Mouse (Mus musculus) ES-Bruce4 (cell line): ENCODE results near the gene Gpc6.

Source experiments
- CTCF ChIP-seq: IDR thresholded peaks from one replicate; pipeline ENCODE4 v1.8.1; 2011; ENCODE audit warnings: low read depth, low read length
- POLR2A ChIP-seq: IDR thresholded peaks from one replicate; pipeline ENCODE4 v1.8.1; 2011; ENCODE audit warnings: low read length; ENCODE audit not compliant: insufficient read depth

- TF ChIP-seq CTCF (no peak), POLR2A (no peak)
These were observed 128.2 kb downstream of the Gpc6 start for GRCm38 (mm10) chr14:117053361-117053760.
